Mouse (Mus musculus) frontal cortex, postnatal 14 days (tissue): ENCODE data around the gene Kcnj11.
A peak's percentile ranks its signal among the peaks of the same experiment; 100 is the strongest.

Experiments
- DNase-seq, 2 experiments: peaks; one replicate each; pipeline ENCODE4 v3.0.0; 2022; ENCODE audit warnings: low spot score in 2 of 2

The Kcnj11 gene

DNA sequence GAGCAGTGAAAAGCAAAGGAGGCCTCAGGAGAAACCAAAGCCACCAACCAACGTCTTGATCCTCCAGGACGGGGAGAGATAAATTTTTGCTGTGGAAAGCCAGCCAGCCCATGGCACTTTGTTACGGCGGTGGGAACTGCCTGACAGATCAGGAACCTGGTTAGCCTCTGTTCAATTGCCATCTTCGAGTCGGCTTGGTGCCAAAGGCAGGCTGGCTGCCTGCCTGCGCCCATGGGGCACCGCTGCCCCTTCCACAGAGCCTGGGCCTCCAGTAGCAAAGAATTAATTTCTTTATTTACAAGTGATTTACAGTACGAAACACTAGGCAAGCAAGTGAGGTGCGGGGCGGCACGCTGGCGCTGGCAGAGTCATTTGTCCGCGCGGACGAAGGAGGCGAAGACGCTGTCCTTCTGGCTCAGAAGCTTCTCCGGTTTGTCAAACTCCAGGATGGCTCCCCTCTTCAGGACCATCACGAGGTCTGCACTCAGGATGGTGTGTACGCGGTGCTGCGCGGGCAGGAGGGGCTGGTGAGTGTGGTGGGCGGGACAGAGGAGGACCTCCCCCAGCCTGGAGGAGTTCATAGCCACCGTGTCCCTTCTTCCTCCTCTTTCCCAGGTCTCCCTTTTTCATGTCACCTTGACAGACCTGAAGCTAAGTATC is 3.8 kb upstream of the Kcnj11 start:
- no peak for DNase-seq

DNA sequence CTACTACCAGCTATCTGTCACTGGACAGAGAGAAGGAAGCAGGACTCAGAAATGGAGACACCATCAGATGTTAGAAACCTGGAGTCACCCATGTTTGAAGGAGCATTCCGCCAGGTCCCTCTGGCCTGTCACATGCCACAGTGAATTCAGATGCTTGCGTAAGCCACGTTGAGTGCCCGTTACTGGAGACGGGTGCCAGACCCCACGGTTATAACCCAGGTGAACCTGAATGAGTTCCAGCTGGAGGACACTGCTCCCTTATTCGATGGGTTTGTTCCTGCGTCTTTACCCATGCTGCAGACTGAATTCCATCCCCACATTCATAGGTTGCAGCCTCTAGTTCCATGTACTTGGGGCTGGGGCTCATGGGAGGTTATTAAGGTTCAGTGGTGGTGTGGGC is 3.2 kb upstream of the Kcnj11 start:
- DNase-seq = no peak

DNA sequence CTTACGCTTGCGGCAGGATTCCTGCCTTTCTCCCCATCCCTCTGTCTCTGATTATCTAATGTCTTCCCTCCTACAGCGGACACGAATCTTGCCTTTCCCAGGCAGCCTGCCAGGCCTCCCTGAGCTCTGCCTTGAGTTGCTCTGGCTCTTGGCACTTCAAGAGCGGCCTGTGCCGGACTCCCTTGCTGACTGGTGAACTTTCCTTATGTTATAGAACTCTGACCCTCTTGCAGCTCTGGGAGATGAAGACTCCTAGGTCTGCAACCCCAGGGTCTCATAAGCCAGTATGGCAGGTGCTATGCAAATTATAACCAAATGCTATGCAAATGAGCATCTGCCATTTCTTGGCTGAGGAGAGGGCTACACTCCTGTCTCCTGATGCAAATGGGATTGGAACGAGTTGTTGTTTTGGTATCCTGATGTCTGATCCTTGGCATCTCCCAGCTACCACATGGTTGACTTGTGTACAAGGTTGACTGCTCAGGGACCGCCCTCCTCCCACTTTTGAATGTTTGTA is 2.6 kb upstream of the Kcnj11 start:
- peak; percentile 47 to 50 for DNase-seq

- no peak for DNase-seq
Observed at GRCm38 (mm10) chr7:46099682-46100081, 882 bp downstream of the Kcnj11 start.

DNA sequence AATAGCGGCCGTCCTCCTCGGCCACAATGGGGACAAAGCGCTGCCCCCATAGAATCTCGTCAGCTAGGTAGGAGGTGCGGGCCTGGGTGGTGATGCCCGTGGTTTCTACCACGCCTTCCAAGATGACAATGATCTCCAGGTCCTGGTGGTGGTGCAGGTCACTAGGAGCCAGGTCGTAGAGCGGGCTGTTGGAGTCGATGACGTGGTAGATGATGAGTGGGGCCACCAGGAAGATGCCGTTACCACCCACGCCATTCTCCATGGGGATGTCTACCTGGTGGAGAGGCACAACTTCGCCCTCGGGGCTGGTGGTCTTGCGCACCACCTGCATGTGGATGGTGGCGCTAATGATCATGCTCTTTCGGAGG is 1.7 kb downstream of the Kcnj11 start:
- DNase-seq = no peak

DNA sequence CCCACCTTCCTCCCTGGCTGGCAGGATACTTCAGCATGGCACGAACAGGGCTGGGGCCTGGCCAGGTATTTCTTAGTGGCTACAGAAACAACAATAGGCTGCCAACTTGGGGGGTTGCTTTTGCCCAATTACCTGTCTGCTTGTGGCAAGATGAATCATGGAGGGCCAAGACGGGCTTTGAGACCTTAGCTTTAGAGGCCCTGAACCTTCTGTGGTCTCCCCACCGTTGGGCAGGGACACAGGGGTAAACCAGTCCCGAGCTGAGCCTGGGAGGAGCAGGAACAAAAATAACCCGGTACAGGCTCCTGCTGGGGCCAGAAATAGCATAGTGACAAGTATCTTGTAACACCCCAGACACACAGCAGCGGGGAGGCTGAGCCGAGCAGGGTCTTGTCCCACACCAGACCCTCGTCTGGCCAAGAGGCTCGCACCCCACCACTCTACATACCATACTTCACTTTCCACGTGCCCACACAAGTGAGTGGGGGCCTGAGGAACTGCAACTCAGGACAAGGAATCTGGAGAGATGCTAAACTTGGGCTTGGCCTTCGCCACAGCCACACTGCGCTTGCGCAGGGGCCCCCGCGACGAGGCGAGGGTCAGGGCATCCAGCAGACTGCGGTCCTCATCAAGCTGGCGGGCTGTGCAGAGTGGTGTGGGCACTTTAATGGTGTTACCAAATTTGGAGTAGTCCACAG is 2.2 kb downstream of the Kcnj11 start:
- DNase-seq = no peak

- DNase-seq = no peak
Observed at GRCm38 (mm10) chr7:46097319-46097783, 3.2 kb downstream of the Kcnj11 start.

- DNase-seq = peak in 1 of 2 experiments; percentile 68
Observed at GRCm38 (mm10) chr7:46096136-46096535, 4.4 kb downstream of the Kcnj11 start.

DNA sequence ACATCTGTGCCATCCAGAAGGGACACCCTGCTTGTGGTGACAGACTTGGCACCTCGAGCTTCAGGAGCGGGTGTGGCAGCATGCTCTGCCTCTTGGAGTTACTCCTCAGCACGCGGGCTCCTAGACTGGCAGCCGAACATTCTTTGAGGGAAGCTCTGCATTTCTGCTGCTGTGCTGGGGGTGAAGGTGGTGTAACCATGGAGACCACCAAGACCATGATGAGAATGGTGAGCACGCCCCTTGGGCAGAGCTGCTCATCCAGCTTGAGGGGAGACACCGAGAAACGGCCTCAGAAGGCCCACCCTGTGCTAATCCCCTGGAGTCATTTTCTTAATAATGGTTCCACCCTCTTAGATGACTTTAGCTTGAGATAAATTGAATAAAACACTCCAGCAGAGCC is 7.8 kb downstream of the Kcnj11 start:
- DNase-seq = no peak

DNA sequence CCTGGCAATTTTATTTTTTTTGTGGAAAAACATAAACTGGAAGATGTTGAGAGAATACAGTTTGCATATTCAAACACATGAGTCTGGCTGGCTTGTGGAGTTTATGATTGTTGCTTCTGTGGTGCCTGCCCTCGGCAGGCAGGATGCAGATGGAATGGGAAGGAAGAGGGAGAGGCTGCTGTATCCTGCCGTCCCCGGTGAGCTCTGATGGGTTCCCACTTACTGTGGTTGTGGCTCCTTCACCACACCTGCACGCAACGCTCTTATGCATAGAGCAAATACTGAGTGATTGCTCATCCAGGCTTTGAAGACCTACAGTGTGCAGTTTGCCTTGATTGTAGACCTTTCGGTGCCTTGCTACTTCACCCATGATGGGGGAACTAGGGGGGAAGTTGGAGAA is 12.3 kb downstream of the Kcnj11 start:
- no peak for DNase-seq

GRCm38 (mm10) chr7:46086378-46086777 is 14.2 kb downstream of the Kcnj11 start:
- no peak for DNase-seq

GRCm38 (mm10) chr7:46084839-46085513 is 15.6 kb downstream of the Kcnj11 start:
- DNase-seq = no peak

GRCm38 (mm10) chr7:46084024-46084423 is 16.5 kb downstream of the Kcnj11 start:
- no peak for DNase-seq

DNA sequence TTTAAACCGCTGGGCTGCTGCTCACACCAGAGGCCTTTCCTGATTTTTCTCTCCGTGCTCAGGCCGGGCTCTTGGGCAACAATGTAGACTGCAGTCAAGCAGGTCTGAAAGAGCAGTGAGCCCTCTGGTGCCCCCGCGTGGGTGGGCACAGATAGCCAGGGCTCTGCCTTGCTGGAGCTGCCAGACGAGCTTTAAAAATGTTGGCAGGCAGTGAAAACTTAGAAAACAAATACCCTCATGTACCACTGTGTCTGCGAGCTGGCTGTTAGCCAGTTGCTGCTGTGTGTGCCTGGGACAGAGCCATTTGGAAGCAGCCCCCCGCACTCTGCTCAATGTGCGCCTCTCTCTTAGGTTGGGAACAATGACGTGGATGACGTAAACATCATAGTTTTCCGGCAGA is 22.9 kb downstream of the Kcnj11 start:
- DNase-seq = no peak

GRCm38 (mm10) chr7:46076844-46077243 is 23.7 kb downstream of the Kcnj11 start:
- no peak for DNase-seq

DNA sequence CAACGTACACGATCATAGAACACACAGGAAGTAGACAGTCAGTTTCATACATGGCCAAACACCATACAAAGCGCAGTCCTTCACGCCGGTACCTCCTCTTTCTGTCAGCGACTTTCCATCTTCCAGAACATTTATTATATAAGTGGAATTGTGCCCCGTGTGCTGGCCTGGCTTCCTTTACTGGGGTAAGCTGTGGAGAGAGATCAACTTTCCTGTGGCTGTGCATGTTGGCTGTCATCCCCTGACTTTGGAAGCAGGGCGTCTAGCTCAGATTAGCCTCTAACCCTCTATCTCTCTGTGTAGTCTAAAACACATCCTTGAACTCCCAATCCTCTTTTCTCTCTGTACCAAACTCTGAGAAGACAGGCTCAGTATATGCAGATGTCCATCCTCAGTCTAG is 31.7 kb downstream of the Kcnj11 start:
- no peak for DNase-seq

- no peak for DNase-seq
Observed at GRCm38 (mm10) chr7:46063296-46063695, 37.3 kb downstream of the Kcnj11 start.

DNA sequence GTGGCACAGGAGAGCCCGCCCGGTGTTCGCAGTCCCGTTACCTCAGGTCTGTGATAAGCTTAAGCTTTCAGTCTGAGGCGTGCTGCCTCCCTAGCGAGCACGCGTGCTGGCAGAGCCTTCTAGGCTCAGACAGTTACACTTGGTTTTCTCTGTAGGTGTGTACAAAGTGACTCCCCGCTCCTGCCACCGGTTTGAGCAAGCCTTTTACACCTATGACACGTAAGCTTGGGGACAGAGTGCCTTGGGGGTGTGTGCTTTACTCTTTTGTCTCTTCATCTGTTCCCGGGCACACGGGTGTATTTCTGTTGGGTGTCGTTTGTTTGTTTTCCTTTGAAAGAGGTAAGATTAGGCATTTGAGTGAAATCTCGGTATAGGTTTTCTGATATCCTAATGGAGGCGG is 39.0 kb downstream of the Kcnj11 start:
- no peak for DNase-seq

GRCm38 (mm10) chr7:46060688-46061087 is 39.9 kb downstream of the Kcnj11 start:
- DNase-seq = no peak

DNA sequence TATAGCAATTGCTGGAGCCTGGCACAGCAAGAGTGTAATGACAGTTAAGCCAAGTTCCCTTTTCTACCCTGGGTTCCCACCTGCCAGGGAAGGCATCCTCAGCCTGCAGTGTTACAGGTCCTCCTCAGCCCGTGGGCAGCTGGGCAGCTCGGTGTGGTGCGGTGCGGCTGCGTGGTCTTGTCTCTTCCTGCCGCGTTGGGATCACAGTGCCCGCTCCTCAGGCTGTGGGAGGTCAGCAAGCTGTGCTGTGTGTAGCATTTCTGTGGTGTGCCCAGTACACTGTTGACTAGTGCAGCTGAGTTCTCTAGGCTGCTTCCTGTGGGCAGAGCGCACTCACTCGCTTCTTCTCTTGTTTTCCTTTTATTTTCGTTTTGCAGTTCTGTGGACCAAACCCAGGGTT is 41.7 kb downstream of the Kcnj11 start:
- no peak for DNase-seq

DNA sequence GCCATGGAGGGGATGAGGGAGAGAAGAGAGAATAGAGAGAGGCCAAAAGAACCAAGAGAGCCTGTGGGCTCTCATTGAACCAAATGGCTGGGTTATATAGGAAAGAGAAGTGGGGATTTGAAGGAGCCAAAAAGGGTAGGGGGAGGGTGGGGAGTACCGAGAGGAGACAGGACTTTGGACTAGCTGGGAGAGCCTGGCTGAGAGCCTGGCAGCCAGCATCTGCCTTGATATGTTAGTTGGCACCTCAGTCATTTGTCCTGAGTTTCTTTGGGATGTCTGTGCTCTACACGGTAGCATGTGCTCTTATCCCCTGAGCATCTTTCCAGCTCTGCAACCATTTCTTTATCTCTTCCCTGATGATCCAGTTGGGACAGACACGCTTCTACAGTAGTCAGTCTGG is 47.0 kb downstream of the Kcnj11 start:
- no peak for DNase-seq

DNA sequence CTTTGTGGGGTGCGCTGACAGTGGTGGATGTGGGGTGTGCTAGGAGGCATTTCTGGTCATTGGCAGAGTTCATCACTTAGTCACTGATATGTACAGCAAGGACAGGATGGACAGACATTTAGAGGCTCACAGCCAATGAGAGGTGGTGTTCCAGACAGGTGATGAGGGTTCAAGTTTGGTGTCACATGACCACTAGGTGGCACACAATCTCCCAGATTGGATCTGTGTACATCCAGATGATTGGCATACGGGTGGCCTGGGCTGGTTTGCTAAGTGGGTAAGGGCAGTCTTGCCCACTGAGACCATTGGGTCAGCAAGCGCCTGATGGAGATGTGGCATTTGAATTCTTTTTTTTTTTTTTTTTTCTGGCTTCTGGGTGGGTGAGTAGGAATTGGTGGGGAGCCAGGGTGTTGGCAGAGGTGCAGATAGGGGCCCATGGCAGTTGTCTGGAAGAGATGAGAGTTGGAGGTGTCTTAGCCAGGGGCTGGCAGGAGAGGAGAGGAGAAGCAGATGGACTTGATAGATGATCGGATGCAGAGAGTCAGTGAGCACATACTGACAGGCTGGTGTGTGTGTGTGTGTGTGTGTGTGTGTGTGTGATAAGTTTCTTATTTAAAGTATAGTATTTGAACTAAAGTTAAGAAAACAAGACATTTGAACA is 48.3 kb downstream of the Kcnj11 start:
- DNase-seq = no peak
